Mouse (Mus musculus): ENCODE measurements around the gene Ggps1. TPM values are rescaled to one million over a fixed set of nuclear protein-coding genes. Genes with fewer than 3 reads are reported as not detected.
"Not testable (repeated sequence)": the region's sequence is repeated elsewhere in the genome, so short reads cannot be mapped to it uniquely, and the experiment has no call there.

Ggps1 gene
- polyA plus RNA-seq, 1 experiment from 2014 or later, result 56.3 TPM

- Histone ChIP-seq H3K4me2 (replicated peaks; ENCODE audit: low read depth, low read length) (no peak overlapping the region), H3K4me3 (ENCODE audit: low read depth, low read length) (no peak overlapping the region)
- ATAC-seq (ENCODE audit: insufficient number of reproducible peaks, insufficient read depth, low FRiP score, low read depth), result 0 out of 2 replicates have a peak, but pooled peaks have one; percentile 33
Measured at GRCm38 (mm10) chr13:14034073-14034348, 29.3 kb downstream of the Ggps1 start.

DNA sequence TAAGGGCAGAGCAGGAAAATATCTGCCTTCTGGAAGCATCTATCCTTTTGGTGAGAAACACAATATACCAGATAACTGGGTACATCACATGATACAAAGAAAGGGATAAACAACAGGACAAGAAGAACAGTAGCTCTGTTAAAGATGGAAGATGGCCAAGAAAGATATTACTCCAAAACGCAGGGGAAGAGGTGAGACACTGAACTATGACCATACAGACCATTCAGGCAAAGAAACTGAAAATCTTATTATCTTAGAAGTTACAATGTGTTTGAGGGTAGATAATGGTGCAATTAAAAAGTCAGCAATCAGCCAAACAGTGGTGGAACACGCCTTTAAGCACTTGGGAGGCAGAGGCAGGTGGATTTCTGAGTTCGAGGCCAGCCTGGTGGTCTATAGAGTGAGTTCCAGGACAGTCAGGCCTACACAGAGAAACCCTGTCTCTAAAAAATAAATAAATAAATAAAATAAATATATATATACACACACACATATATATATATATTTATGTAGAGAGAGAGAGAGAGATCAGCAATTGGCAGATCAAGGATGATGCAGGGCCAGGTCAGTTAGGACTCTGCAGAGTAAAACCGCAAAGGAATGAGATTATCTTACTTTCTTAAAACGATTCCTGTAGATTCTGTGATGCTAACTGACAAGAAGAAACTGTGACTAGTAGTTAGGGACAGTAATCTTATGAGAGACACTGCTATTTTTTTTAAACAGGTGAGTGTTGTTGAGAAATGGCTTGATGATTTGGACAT lies 29.8 kb downstream of the Ggps1 start:
- no peak overlapping the region for H3K9ac ChIP-seq (replicated peaks; ENCODE audit: low read depth, low read length)
- H3K4me3 ChIP-seq (ENCODE audit: low read depth, low read length), result no peak overlapping the region
- WGBS, result 86% methylated on average over 5 of the region's 5 CpGs
- H3K9me3 ChIP-seq (ENCODE audit: control insufficient read depth, low read depth, low read length), result no peaks in the 10 kb centered on the region
- no peak overlapping the region for H3K4me2 ChIP-seq (replicated peaks; ENCODE audit: low read depth, low read length)
- no peaks in the 10 kb centered on the region for H3K27me3 ChIP-seq (ENCODE audit: control insufficient read depth, insufficient read depth, low read length)
- H3K36me3 ChIP-seq (ENCODE audit: control insufficient read depth, insufficient read depth, low read length), result peaks cover 3% of the 10 kb centered on the region; the same call in 1 of the 2 replicates
- ATAC-seq (ENCODE audit: insufficient number of reproducible peaks, insufficient read depth, low FRiP score, low read depth), result no peak
- H3K4me1 ChIP-seq (ENCODE audit: control insufficient read depth, insufficient read depth, low read length), result 0 out of 2 replicates have a peak, but pooled peaks cover 2% of the 10 kb centered on the region
- H3K27ac ChIP-seq (ENCODE audit: low read length), result no peak overlapping the region

More at GRCm38 (mm10) chr13:14034073-14034348, 29.3 kb downstream of the Ggps1 start:
- Histone ChIP-seq H3K9ac (replicated peaks; ENCODE audit: low read depth, low read length) (no peak overlapping the region), H3K4me1 (ENCODE audit: control insufficient read depth, insufficient read depth, low read length) (0 out of 2 replicates have a peak, but pooled peaks cover 4% of the 10 kb centered on the region), H3K36me3 (ENCODE audit: control insufficient read depth, insufficient read depth, low read length) (peaks cover 2% of the 10 kb centered on the region; the same call in 1 of the 2 replicates), H3K9me3 (ENCODE audit: control insufficient read depth, low read depth, low read length) (no peaks in the 10 kb centered on the region), H3K27me3 (ENCODE audit: control insufficient read depth, insufficient read depth, low read length) (no peaks in the 10 kb centered on the region), H3K27ac (ENCODE audit: low read length) (no peak overlapping the region)

DNA sequence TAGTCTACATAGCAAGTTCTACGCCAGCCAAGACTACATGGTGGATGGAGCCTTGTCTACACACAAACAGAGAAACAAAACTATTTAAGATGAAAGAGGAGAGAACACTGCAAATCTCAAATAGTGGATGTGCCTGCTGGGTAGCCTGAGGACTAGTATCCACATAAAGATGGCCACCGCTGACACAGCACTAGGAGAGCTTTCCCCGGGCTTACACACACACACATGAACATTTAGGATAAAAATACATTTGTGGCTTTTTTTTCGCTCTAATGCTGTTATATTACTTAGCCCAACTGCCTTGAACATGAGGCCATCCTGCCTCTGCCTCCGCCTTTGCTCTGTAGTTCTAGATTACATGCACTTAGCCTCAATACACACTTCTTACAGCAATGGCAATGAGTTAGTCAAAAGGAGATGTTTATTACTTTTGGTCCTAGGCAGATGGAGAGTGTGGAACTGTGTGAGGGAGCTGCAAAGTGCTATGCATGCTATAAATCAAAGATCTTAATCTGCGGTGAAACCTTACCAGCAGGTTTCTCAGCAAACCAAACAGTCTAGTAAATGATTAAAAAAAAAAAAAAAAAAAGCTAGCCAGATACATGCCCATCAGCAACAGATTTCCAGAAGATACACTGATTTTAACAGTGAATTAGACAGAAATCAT lies 37.0 kb downstream of the Ggps1 start:
- H3K27me3 ChIP-seq (ENCODE audit: control insufficient read depth, insufficient read depth, low read length), result no peaks in the 10 kb centered on the region
- H3K9ac ChIP-seq (replicated peaks; ENCODE audit: low read depth, low read length), result no peak overlapping the region
- ATAC-seq (ENCODE audit: insufficient number of reproducible peaks, insufficient read depth, low FRiP score, low read depth), result no peak
- H3K27ac ChIP-seq (ENCODE audit: low read length), result no peak overlapping the region
- H3K4me1 ChIP-seq (ENCODE audit: control insufficient read depth, insufficient read depth, low read length), result no peaks in the 10 kb centered on the region
- 88% methylated on average over 6 of the region's 6 CpGs for WGBS
- no peaks in the 10 kb centered on the region for H3K9me3 ChIP-seq (ENCODE audit: control insufficient read depth, low read depth, low read length)
- H3K4me3 ChIP-seq (ENCODE audit: low read depth, low read length), result no peak overlapping the region
- H3K36me3 ChIP-seq (ENCODE audit: control insufficient read depth, insufficient read depth, low read length), result peaks cover 13% of the 10 kb centered on the region; the same call in 1 of the 2 replicates
- H3K4me2 ChIP-seq (replicated peaks; ENCODE audit: low read depth, low read length), result no peak overlapping the region

- H3K4me3 ChIP-seq (ENCODE audit: low read depth, low read length), result no peak overlapping the region
- H3K9me3 ChIP-seq (ENCODE audit: control insufficient read depth, low read depth, low read length), result no peaks in the 10 kb centered on the region
- peaks cover 13% of the 10 kb centered on the region; the same call in 1 of the 2 replicates for H3K36me3 ChIP-seq (ENCODE audit: control insufficient read depth, insufficient read depth, low read length)
- 89% methylated on average over 6 of the region's 6 CpGs for WGBS
- no peak overlapping the region for H3K27ac ChIP-seq (ENCODE audit: low read length)
- H3K9ac ChIP-seq (replicated peaks; ENCODE audit: low read depth, low read length), result no peak overlapping the region
- H3K4me2 ChIP-seq (replicated peaks; ENCODE audit: low read depth, low read length), result no peak overlapping the region
- ATAC-seq (ENCODE audit: insufficient number of reproducible peaks, insufficient read depth, low FRiP score, low read depth), result no peak
- H3K4me1 ChIP-seq (ENCODE audit: control insufficient read depth, insufficient read depth, low read length), result no peaks in the 10 kb centered on the region
- no peaks in the 10 kb centered on the region for H3K27me3 ChIP-seq (ENCODE audit: control insufficient read depth, insufficient read depth, low read length)
Measured at GRCm38 (mm10) chr13:14025554-14025953, 37.7 kb downstream of the Ggps1 start.

- H3K9ac ChIP-seq (replicated peaks; ENCODE audit: low read depth, low read length); H3K4me1 ChIP-seq (ENCODE audit: control insufficient read depth, insufficient read depth, low read length); H3K4me3 ChIP-seq (ENCODE audit: low read depth, low read length); H3K27ac ChIP-seq (ENCODE audit: low read length); H3K9me3 ChIP-seq (ENCODE audit: control insufficient read depth, low read depth, low read length); H3K27me3 ChIP-seq (ENCODE audit: control insufficient read depth, insufficient read depth, low read length); H3K4me2 ChIP-seq (replicated peaks; ENCODE audit: low read depth, low read length); H3K36me3 ChIP-seq (ENCODE audit: control insufficient read depth, insufficient read depth, low read length); ATAC-seq (ENCODE audit: insufficient number of reproducible peaks, insufficient read depth, low FRiP score, low read depth): not testable (repeated sequence)
- 76% methylated on average over 7 of the region's 12 CpGs for WGBS
Measured at GRCm38 (mm10) chr13:14021417-14021816, 41.9 kb downstream of the Ggps1 start.

DNA sequence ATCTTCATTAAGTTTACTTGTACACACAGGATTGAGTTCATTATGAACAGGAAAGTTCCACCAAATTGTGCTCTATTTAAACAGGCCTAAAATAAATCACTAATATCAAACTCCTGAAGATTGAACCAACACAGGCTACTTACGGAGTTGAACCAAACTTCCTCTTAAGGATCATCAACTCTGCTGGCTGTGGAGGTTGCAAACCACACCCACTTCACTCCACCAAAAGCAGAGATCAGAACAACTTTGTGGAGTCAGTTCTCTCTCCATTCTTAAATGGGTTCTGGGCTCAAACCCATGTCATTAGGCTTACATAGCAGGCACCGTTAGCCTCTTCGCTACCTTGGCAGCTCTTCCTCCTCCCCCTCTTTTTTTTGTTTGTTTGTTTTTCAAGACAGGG lies 44.4 kb downstream of the Ggps1 start:
- Histone ChIP-seq H3K27me3 (ENCODE audit: control insufficient read depth, insufficient read depth, low read length) (no peaks in the 10 kb centered on the region), H3K4me2 (replicated peaks; ENCODE audit: low read depth, low read length) (no peak overlapping the region), H3K27ac (ENCODE audit: low read length) (no peak overlapping the region), H3K4me1 (ENCODE audit: control insufficient read depth, insufficient read depth, low read length) (no peaks in the 10 kb centered on the region), H3K36me3 (ENCODE audit: control insufficient read depth, insufficient read depth, low read length) (peaks cover 16% of the 10 kb centered on the region; the same call in 1 of the 2 replicates), H3K9me3 (ENCODE audit: control insufficient read depth, low read depth, low read length) (no peaks in the 10 kb centered on the region), H3K4me3 (ENCODE audit: low read depth, low read length) (no peak overlapping the region), H3K9ac (replicated peaks; ENCODE audit: low read depth, low read length) (no peak overlapping the region)
- ATAC-seq (ENCODE audit: insufficient number of reproducible peaks, insufficient read depth, low FRiP score, low read depth), result no peak
- WGBS, result 98% methylated on average over 3 of the region's 3 CpGs

- H3K4me1 ChIP-seq (ENCODE audit: control insufficient read depth, insufficient read depth, low read length), result no peaks in the 10 kb centered on the region
- no peak for ATAC-seq (ENCODE audit: insufficient number of reproducible peaks, insufficient read depth, low FRiP score, low read depth)
- no peak overlapping the region for H3K4me3 ChIP-seq (ENCODE audit: low read depth, low read length)
Measured at GRCm38 (mm10) chr13:14018283-14018682, 45.0 kb downstream of the Ggps1 start.

GRCm38 (mm10) chr13:14015609-14016008 lies 47.7 kb downstream of the Ggps1 start:
- H3K36me3 ChIP-seq (ENCODE audit: control insufficient read depth, insufficient read depth, low read length), result peaks cover 20% of the 10 kb centered on the region
- 88% methylated on average over 6 of the region's 6 CpGs for WGBS
- no peak overlapping the region for H3K9ac ChIP-seq (replicated peaks; ENCODE audit: low read depth, low read length)
- no peaks in the 10 kb centered on the region for H3K4me1 ChIP-seq (ENCODE audit: control insufficient read depth, insufficient read depth, low read length)
- no peak overlapping the region for H3K27ac ChIP-seq (ENCODE audit: low read length)
- no peak overlapping the region for H3K4me3 ChIP-seq (ENCODE audit: low read depth, low read length)
- H3K9me3 ChIP-seq (ENCODE audit: control insufficient read depth, low read depth, low read length), result no peaks in the 10 kb centered on the region
- no peaks in the 10 kb centered on the region for H3K27me3 ChIP-seq (ENCODE audit: control insufficient read depth, insufficient read depth, low read length)
- no peak for ATAC-seq (ENCODE audit: insufficient number of reproducible peaks, insufficient read depth, low FRiP score, low read depth)
- no peak overlapping the region for H3K4me2 ChIP-seq (replicated peaks; ENCODE audit: low read depth, low read length)

More at GRCm38 (mm10) chr13:14018283-14018682, 45.0 kb downstream of the Ggps1 start:
- H3K36me3 ChIP-seq (ENCODE audit: control insufficient read depth, insufficient read depth, low read length), result peaks cover 16% of the 10 kb centered on the region; the same call in 1 of the 2 replicates
- H3K27ac ChIP-seq (ENCODE audit: low read length), result no peak overlapping the region
- H3K9ac ChIP-seq (replicated peaks; ENCODE audit: low read depth, low read length), result no peak overlapping the region
- no peak overlapping the region for H3K4me2 ChIP-seq (replicated peaks; ENCODE audit: low read depth, low read length)
- no peaks in the 10 kb centered on the region for H3K9me3 ChIP-seq (ENCODE audit: control insufficient read depth, low read depth, low read length)
- no peaks in the 10 kb centered on the region for H3K27me3 ChIP-seq (ENCODE audit: control insufficient read depth, insufficient read depth, low read length)

Measured in stomach, embryonic 14.5 days (tissue).